Mouse (Mus musculus): ENCODE data around the gene Itga9.

The Itga9 gene

GRCm38 (mm10) chr9:118875705-118876104 lies 269.2 kb downstream of the Itga9 start:
- DNase-seq (ENCODE audit: low read depth), result no peak

- DNase-seq (ENCODE audit: low read depth), result no peak
Measured at GRCm38 (mm10) chr9:118876902-118877301, 270.4 kb downstream of the Itga9 start.

- DNase-seq (ENCODE audit: low read depth), result no peak
Measured at GRCm38 (mm10) chr9:118877365-118878008, 271.0 kb downstream of the Itga9 start.

- no peak for DNase-seq (ENCODE audit: low read depth)
Measured at GRCm38 (mm10) chr9:118878596-118878995, 272.1 kb downstream of the Itga9 start.

GRCm38 (mm10) chr9:118881281-118881945 lies 274.9 kb downstream of the Itga9 start:
- peak; percentile 57 for DNase-seq (ENCODE audit: low read depth)

GRCm38 (mm10) chr9:118881946-118882284 lies 275.4 kb downstream of the Itga9 start:
- DNase-seq (ENCODE audit: low read depth), result no peak

- no peak for DNase-seq (ENCODE audit: low read depth)
Measured at GRCm38 (mm10) chr9:118883150-118883549, 276.7 kb downstream of the Itga9 start.

- no peak for DNase-seq (ENCODE audit: low read depth)
Measured at GRCm38 (mm10) chr9:118885785-118886184, 279.3 kb downstream of the Itga9 start.

- DNase-seq (ENCODE audit: low read depth), result no peak
Measured at GRCm38 (mm10) chr9:118887201-118887600, 280.7 kb downstream of the Itga9 start.

GRCm38 (mm10) chr9:118887734-118888133 lies 281.2 kb downstream of the Itga9 start:
- DNase-seq (ENCODE audit: low read depth), result no peak

- peak; percentile 45 for DNase-seq (ENCODE audit: low read depth)
Measured at GRCm38 (mm10) chr9:118890149-118890548, 283.7 kb downstream of the Itga9 start.

- DNase-seq (ENCODE audit: low read depth), result no peak
Measured at GRCm38 (mm10) chr9:118890645-118891044, 284.2 kb downstream of the Itga9 start.

- DNase-seq (ENCODE audit: low read depth), result no peak
Measured at GRCm38 (mm10) chr9:118891068-118891467, 284.6 kb downstream of the Itga9 start.

- no peak for DNase-seq (ENCODE audit: low read depth)
Measured at GRCm38 (mm10) chr9:118891593-118891992, 285.1 kb downstream of the Itga9 start.

GRCm38 (mm10) chr9:118895101-118895500 lies 288.6 kb downstream of the Itga9 start:
- no peak for DNase-seq (ENCODE audit: low read depth)

GRCm38 (mm10) chr9:118900677-118901076 lies 294.2 kb downstream of the Itga9 start:
- DNase-seq (ENCODE audit: low read depth), result no peak

- DNase-seq (ENCODE audit: low read depth), result no peak
Measured at GRCm38 (mm10) chr9:118901917-118902316, 295.4 kb downstream of the Itga9 start.

- peak; percentile 86 for DNase-seq (ENCODE audit: low read depth)
Measured at GRCm38 (mm10) chr9:118907934-118908620, 301.6 kb downstream of the Itga9 start.

- DNase-seq (ENCODE audit: low read depth), result no peak
Measured at GRCm38 (mm10) chr9:118913048-118913447, 306.6 kb downstream of the Itga9 start.

- DNase-seq (ENCODE audit: low read depth), result no peak
Measured at GRCm38 (mm10) chr9:118913613-118914012, 307.1 kb downstream of the Itga9 start.

- DNase-seq (ENCODE audit: low read depth), result no peak
Measured at GRCm38 (mm10) chr9:118914589-118914988, 308.1 kb downstream of the Itga9 start.

GRCm38 (mm10) chr9:118915290-118915689 lies 308.8 kb downstream of the Itga9 start:
- DNase-seq (ENCODE audit: low read depth), result peak; percentile 67

- DNase-seq (ENCODE audit: low read depth), result no peak
Measured at GRCm38 (mm10) chr9:118919672-118920186, 313.2 kb downstream of the Itga9 start.
